Mouse (Mus musculus) thymus, adult 2 months (tissue): ENCODE data around the gene Usp12. TPM values are rescaled to one million over a fixed set of nuclear protein-coding genes. Genes with fewer than 3 reads are reported as not detected.

ENCODE experiments used
- DNase-seq: peaks from one replicate; pipeline ENCODE4 v3.0.0; 2021
- H3K27ac ChIP-seq: fragments of 200-500 bp; 2 replicates; pipeline ENCODE4 v1.5.1; 2012; ENCODE audit warnings: low read length, control low read depth; ENCODE audit not compliant: control insufficient read depth, insufficient read depth
- H3K27me3 ChIP-seq: fragments of 200-500 bp; 2 replicates; pipeline ENCODE4 v1.6.1; 2012; ENCODE audit warnings: mild to moderate bottlenecking, low read length, moderate library complexity, mixed read lengths; ENCODE audit not compliant: control insufficient read depth, insufficient read depth
- H3K36me3 ChIP-seq: fragments of 200-500 bp; 2 replicates; pipeline ENCODE4 v1.6.1; 2012; ENCODE audit warnings: mild to moderate bottlenecking, low read length, moderate library complexity; ENCODE audit not compliant: control insufficient read depth, insufficient read depth
- H3K4me1 ChIP-seq: fragments of 200-500 bp; replicated peaks from 2 replicates; pipeline ENCODE4 v1.6.1; 2012; ENCODE audit warnings: low read length; ENCODE audit not compliant: control insufficient read depth, insufficient read depth
- H3K4me3 ChIP-seq: fragments of 200-500 bp; 2 replicates; pipeline ENCODE4 v1.5.1; 2012; ENCODE audit warnings: mild to moderate bottlenecking, low read length, control low read depth, moderate library complexity; ENCODE audit not compliant: control insufficient read depth, insufficient read depth
- CTCF ChIP-seq: fragments of 200-500 bp; IDR thresholded peaks from 2 replicates; pipeline ENCODE4 v1.5.1; 2012; ENCODE audit warnings: mild to moderate bottlenecking, control low read depth, low read length, moderate library complexity, borderline replicate concordance; ENCODE audit not compliant: control insufficient read depth, poor library complexity, insufficient read depth; ENCODE audit errors: extremely low read depth
- POLR2A ChIP-seq: fragments of 200-500 bp; IDR thresholded peaks from 2 replicates; pipeline ENCODE4 v1.6.1; 2012; ENCODE audit warnings: mild to moderate bottlenecking, low read length, control low read depth, moderate library complexity; ENCODE audit not compliant: control insufficient read depth, poor library complexity, insufficient read depth; ENCODE audit errors: extremely low read depth
- WGBS: fragments of 180-500 bp; shearing (Covaris S2); methylation state at CpG from one replicate; pipeline ENCODE4 v1.1.7; 2018; 5-methylcytosine and 5-hydroxymethylcytosine counted together
- polyA plus RNA-seq: library from polyadenylated mRNA; depleted of rRNA; stranded (reverse); fragments of >200 nt; gene quantifications from 2 replicates; pipeline ENCODE4 v1.2.3, GENCODE M21; 2012

Usp12 gene
- polyA plus RNA-seq, 1 experiment, result 13.1 TPM

DNA sequence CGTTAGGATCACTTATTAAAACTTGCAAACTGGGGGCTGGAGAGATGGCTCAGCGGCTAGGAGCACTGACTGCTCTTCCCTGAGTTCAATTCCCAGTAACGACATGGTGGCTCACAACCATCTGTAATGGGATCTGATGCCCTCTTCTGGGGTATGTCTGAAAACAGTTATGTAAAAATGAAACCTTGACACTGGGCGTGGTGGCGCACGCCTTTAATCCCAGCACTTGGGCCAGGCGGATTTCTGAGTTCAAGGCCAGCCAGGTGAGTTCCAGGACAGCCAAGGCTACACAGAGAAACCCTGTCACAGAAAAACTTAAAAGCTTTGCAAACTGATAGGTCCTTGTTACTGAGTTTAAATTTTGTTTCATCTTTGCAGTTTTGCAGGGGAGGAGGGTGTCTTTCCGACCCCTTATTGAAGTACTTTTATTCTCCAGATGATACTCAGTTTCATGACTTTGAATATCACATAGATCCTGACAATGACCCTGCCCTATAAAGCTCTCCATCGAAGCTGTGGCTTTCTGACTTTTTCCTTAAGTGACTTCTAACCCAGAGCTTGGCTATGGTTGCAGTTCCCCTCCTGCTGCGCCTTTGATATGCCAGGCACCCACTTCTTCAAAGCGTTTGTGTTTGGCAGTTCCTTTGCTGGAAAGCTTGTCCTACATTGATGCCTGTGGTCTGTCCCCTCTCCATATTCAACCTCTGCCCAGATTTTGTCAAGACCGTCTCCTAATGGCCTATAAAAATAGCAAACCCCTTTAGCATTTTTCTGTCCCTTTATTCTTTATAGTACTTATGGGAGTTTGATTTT lies 44.2 kb upstream of the Usp12 start:
- TF ChIP-seq CTCF (no peak), POLR2A (no peak)
- Histone ChIP-seq H3K27ac (no peak overlapping the region), H3K36me3 (peaks cover 33% of the 10 kb centered on the region), H3K4me3 (no peak overlapping the region), H3K4me1 (no peaks in the 10 kb centered on the region), H3K27me3 (no peaks in the 10 kb centered on the region)
- WGBS, result 79% methylated on average over 12 of the region's 12 CpGs
- no peak for DNase-seq

DNA sequence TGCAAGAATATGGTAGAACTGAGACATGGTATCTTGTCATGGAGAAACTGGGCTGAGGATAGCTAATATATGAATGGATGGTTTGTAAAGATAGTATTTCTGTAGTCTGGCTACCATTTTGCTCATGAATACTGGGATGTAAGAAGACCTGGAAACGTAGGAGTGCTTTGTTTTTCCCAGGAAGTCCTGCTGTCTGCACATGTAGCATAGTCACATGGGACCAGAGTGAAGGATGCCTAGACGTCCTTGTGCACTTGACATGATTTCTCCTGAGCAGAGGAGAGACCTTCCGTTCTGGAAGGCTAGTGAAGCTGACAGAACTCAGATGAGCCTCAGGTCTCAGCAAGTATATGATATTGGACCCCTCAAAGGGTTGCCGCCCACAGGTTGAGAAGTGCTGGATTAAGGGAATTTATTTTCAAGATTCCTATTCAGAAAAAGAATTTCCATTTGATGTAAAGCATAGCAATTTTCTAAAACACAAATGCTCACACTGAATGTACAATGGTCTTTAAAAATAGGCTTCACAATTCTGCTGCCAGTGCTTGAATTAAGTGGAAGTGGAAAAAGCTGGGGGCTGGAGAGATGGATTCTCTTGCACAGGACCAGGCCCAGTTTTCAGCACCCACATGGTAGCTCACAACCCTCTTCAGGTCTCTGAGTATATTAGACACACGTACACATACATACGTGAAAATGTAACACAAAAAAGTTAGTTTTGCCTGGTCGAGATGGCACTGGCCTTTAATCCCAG lies 43.3 kb upstream of the Usp12 start:
- no peak overlapping the region for H3K27ac ChIP-seq
- H3K27me3 ChIP-seq, result no peaks in the 10 kb centered on the region
- 94% methylated on average over 7 of the region's 7 CpGs for WGBS
- TF ChIP-seq CTCF (no peak), POLR2A (no peak)
- peaks cover 2% of the 10 kb centered on the region for H3K4me1 ChIP-seq
- H3K4me3 ChIP-seq, result no peak overlapping the region
- no peak for DNase-seq
- H3K36me3 ChIP-seq, result peaks cover 33% of the 10 kb centered on the region

DNA sequence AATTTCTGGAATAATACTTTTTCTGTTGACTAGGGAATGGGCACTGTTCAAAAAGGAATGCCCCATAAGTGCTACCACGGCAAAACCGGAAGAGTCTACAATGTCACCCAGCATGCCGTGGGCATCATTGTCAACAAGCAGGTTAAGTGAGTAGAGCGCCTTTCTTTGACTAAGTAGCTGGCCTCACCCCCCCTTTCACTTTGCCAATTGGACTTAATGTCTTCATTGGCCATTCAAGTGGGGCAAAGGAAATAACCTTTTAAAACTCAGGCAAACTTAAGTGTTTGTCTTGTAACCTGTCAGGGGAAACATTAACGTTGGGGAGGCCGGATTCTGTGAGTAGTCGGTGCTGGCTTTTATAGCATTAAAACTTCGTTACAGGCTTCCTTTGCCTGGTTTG lies 40.2 kb upstream of the Usp12 start:
- H3K27ac ChIP-seq, result no peak overlapping the region
- TF ChIP-seq POLR2A (no peak), CTCF (no peak)
- no peak overlapping the region for H3K4me3 ChIP-seq
- H3K4me1 ChIP-seq, result peaks cover 2% of the 10 kb centered on the region
- WGBS, result 49% methylated on average over 8 of the region's 8 CpGs
- peaks cover 33% of the 10 kb centered on the region for H3K36me3 ChIP-seq
- no peaks in the 10 kb centered on the region for H3K27me3 ChIP-seq
- no peak for DNase-seq

DNA sequence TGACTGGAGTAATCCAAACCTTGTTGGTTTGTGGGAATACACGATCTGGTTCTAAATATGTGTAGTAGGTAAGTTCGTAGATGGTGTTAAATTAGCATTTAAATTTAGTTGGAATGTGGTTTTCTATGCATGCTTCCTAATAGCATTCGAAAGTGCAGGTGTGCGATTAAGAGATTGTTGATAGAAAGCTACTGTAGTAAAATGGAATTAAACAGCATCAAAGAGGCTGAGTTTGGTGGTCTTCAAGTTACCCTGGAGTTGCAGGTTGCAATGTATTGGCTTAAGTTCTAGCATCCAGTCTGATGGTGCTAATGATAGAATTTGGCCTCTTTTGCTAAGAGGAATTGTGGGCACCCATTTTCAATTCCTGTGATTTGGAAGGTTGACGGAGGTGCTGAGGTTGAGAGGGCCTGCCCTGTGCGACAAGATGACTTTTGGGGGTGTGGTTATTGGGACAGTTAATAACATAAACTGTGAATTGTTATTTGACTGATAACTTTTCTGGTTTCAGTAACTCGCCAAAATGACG lies 38.9 kb upstream of the Usp12 start:
- Histone ChIP-seq H3K4me3 (peak overlapping the region; percentile 83; the same call in 1 of the 2 replicates), H3K4me1 (peaks cover 4% of the 10 kb centered on the region), H3K27ac (no peak overlapping the region), H3K27me3 (no peaks in the 10 kb centered on the region), H3K36me3 (peaks cover 33% of the 10 kb centered on the region)
- WGBS, result 15% methylated on average over 8 of the region's 8 CpGs
- no peak for TF ChIP-seq POLR2A
- no peak for TF ChIP-seq CTCF
- no peak for DNase-seq

DNA sequence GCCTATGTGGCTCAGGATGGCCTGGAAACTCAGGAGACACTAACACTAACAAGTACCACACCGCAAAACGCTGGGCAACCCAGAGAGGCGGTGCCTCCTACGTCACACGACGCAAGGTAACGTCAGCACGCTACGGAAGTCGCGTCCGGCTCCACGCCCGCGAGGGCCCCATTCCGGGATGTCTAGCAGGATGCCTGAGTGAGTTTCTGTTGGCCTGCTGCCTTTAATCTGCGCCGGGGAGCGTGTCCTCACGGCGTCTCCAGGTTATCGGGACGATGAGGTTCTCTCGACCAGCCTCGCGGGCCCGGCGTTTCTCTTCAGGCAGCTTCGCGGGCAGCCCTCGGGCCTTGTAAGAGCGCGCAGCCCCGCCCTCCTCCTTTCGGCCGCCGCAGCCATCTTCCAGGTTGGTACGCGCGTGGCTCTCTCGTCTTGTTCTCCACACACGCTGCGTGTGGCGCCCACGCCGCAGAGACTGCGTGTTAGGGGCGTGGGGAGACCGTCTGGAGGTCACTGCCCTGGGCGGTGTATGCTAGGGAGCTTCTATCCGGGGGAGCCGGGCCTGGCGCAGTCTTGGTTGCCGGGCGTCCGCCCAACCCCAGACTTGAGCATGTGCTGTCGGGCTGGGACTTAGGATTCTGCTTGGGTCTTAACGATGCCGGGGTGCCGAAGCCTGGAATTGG lies 38.1 kb upstream of the Usp12 start, which contains the start of gene Rpl21:
Rpl21 (plus strand) TSS at position 122 of the 680 bp plus-strand sequence.
- WGBS, result under 1% methylated on average over 60 of the region's 60 CpGs
- TF ChIP-seq CTCF, result peak; percentile 42; the same call in 1 of the 2 replicates
- TF ChIP-seq POLR2A, result peak; percentile 92
- H3K27ac ChIP-seq, result no peak within 1 kb of the TSS
- peak within 1 kb of the TSS; percentile 83 for H3K4me3 ChIP-seq
- H3K4me1 ChIP-seq, result peaks cover 4% of the 10 kb centered on the region
- DNase-seq, result peak; percentile 88
- H3K27me3 ChIP-seq, result no peaks in the 10 kb centered on the region
- peaks cover 33% of the 10 kb centered on the region for H3K36me3 ChIP-seq

DNA sequence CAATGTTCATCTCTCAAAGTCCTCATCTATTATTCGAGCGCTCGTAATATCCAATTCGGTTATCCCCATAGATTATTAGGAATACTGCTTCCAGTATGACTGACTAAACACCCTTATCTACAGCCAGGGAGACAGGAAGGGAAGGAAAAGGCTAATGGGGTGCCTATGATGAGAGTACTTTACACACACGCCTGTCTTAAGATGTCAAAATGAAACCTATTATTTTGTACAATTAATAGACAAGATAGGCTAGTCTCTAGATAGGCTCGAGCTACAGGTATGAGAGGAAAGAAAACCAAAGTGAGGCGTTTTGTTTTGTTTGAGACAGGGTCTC lies 37.6 kb upstream of the Usp12 start:
- peaks cover 31% of the 10 kb centered on the region for H3K36me3 ChIP-seq
- WGBS, result 56% methylated on average over 7 of the region's 7 CpGs
- H3K4me1 ChIP-seq, result peaks cover 4% of the 10 kb centered on the region

More for the DNA sequence above, 37.6 kb upstream of the Usp12 start:
- H3K27me3 ChIP-seq, result no peaks in the 10 kb centered on the region
- no peak overlapping the region for H3K4me3 ChIP-seq
- DNase-seq, result no peak
- no peak overlapping the region for H3K27ac ChIP-seq
- no peak for TF ChIP-seq POLR2A
- no peak for TF ChIP-seq CTCF
